Mouse (Mus musculus) megakaryocyte, embryonic 14.5 days (primary cell): ENCODE measurements at regions not wholly inside any gene's neighbourhood (a gene's known extent, or its start where the extent isn't known, plus 50 kb on each side); places are given as distances from the start of the nearest gene placed in this dataset.

ENCODE experiments used
- H3K27me3 ChIP-seq: replicated peaks from 2 replicates; pipeline ENCODE3; 2012; ENCODE audit warnings: inconsistent platforms
- H3K36me3 ChIP-seq: replicated peaks from 2 replicates; pipeline ENCODE3; 2012; ENCODE audit warnings: low read length, inconsistent platforms, mixed read lengths
- H3K4me1 ChIP-seq: 2 replicates; pipeline ENCODE4 v1.6.1; 2012; ENCODE audit warnings: inconsistent platforms
- H3K4me3 ChIP-seq: replicated peaks from 2 replicates; pipeline ENCODE3; 2012; ENCODE audit warnings: moderate library complexity, mild to moderate bottlenecking, inconsistent platforms
- H3K9me3 ChIP-seq: 2 replicates; pipeline ENCODE4 v1.6.1; 2012; ENCODE audit warnings: inconsistent platforms
- FLI1 ChIP-seq: IDR thresholded peaks from 2 replicates; pipeline ENCODE4 v1.6.1; 2012; ENCODE audit warnings: low read length, inconsistent platforms, mixed read lengths
- GATA1 ChIP-seq: IDR thresholded peaks from 3 replicates; pipeline ENCODE4 v1.6.1; 2012; ENCODE audit warnings: mixed read lengths, low read length, inconsistent platforms, borderline replicate concordance

DNA sequence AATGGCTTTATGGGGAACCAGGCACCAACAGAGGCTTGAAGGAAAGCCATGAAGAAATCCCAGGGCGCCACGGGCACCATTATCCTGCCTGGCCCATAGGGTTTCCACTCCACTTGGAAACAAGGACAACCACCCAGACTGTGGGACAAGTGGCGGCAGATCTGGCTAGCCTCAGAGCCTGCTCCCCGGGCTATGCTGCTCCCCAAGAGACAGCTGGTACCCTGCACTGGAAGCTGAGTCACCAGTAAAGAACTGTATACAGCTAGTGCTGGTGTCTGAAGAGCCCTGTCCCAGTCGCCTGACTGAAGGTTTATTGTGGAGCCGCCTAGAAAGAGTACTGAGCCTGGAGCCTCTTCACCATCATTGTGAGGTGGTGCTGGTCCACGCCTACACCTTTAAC, 140.6 kb upstream of the Zfp703 start:
- Histone ChIP-seq H3K27me3 (no peaks in the 10 kb centered on the region), H3K9me3 (peaks cover 14% of the 10 kb centered on the region), H3K4me1 (peaks cover 7% of the 10 kb centered on the region), H3K36me3 (no peaks in the 10 kb centered on the region), H3K4me3 (no peak overlapping the region)
- TF ChIP-seq GATA1 = no peak
- no peak for TF ChIP-seq FLI1

DNA sequence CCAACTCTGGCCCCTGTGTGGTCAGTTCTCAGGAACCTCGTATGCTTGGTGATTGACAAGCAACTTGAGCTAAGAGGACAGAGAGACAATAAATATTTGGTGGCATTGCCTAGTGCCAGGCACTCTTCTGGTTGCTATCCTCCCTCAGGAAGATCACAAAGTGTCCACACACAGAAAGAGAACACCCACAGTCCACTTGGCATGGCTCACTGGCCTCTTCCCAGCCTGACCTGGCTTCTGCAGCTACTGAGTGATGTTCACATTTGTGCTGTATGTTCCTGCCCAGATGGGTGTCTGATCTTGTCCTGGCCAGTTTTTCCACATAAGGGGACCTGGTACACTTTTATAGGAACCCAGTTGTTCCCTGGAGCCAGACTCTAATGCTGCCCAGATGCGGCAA, 136.8 kb upstream of the Zfp703 start:
- peaks cover 14% of the 10 kb centered on the region for H3K9me3 ChIP-seq
- H3K27me3 ChIP-seq = no peaks in the 10 kb centered on the region
- H3K4me1 ChIP-seq = peaks cover 5% of the 10 kb centered on the region
- no peaks in the 10 kb centered on the region for H3K36me3 ChIP-seq
- no peak overlapping the region for H3K4me3 ChIP-seq
- no peak for TF ChIP-seq FLI1
- no peak for TF ChIP-seq GATA1

DNA sequence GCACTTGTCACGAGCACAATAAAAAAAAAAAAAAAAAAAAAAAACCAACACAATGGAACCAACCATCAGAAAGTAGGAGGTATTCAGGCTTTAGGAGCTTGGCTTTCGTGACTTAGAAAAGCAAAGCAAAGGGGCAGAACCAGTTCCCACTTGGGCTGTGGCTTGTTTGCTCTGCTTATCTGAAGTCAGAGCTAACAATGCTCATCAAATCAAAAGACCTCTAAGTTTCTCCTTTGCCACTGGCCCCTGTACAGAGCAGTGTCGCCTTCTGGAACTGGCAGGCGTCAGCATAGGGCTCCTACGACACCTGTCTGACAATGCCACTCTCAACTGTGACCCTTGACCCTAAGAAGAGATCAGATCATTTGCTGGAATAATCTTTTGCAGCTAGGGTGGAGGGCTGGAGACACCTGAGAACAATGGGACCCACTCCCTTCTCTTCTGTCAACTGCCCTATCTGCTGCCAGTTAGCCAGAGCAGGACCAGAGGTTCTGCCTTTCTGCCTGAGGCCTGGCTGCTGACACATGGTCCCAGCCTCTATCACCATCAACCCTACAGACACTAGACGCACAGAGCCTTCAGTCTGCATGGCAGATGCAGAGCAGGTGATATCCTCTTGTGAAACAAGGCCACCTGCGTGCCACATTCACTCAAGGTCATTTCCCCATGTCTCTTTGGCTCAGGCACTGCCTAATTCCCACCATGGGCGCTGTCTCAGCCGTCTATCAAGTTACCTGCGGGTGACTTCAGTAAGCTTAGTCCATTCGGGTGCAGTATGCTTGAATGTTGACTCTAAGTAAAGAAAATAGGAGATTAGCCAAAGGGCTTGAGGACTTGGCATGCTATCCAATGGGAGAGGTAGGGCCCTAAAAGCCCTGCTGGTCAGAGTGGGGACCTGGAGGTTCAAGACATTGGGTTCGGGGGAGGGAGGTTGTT, 136.1 kb upstream of the Zfp703 start:
- TF ChIP-seq FLI1 (no peak), GATA1 (no peak)
- peaks cover 14% of the 10 kb centered on the region for H3K9me3 ChIP-seq
- H3K4me3 ChIP-seq = no peak overlapping the region
- H3K36me3 ChIP-seq = no peaks in the 10 kb centered on the region
- no peaks in the 10 kb centered on the region for H3K4me1 ChIP-seq
- H3K27me3 ChIP-seq = no peaks in the 10 kb centered on the region

DNA sequence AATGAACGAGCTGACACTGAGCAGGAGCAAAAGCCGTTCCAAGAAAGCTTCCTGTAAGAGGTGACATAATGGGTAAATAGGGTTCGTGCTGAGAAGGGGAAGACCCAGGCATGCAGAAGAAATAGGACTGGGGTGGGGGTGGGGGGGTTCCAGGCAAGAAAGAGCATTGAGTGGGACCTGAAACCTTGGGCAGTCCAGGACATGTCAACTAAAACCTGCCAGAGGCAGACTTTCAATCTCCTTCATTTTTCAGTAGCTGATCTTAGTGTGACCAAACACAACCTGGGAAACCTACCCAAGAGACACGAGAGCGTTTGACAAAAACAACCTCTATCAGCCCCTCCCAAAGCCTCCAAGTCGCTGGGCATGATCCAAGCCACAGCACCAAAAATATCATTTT, 133.4 kb upstream of the Zfp703 start:
- no peaks in the 10 kb centered on the region for H3K27me3 ChIP-seq
- no peaks in the 10 kb centered on the region for H3K4me1 ChIP-seq
- H3K4me3 ChIP-seq = no peak overlapping the region
- TF ChIP-seq GATA1 (no peak), FLI1 (no peak)
- H3K36me3 ChIP-seq = no peaks in the 10 kb centered on the region
- peaks cover 5% of the 10 kb centered on the region for H3K9me3 ChIP-seq

DNA sequence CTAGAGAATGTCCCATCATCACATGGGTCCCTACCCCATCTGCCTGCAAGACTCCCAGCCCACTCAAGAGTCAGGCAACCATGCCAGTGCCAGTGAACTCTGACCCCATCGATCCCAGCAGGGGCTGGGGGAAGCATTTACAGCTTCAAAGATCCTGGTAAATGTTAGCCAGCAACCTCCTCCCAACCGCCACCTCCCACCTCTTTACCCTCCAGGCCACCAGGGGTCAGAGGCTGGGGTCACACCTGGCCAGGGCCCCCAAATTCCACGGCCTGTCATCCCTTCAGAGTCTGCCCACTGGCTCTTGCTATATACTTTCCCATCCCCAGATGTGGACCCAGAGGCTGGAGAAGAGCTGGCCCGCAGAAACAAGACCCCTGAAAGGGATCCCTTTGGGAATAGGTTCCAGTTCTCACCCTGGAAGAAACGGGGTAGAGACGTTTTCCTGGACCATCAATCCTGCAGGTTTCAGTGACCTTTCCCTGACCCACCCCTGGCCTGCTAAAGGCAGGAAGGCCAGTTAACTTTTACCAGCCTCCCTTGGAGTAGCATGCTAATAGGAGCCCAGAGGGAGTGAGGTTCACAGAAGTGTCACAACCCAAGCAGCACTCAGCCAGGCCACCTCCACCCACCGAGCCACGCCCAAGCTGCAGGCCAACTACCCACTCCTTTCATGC, 132.9 kb upstream of the Zfp703 start:
- TF ChIP-seq FLI1 (no peak), GATA1 (no peak)
- no peak overlapping the region for H3K4me3 ChIP-seq
- no peaks in the 10 kb centered on the region for H3K4me1 ChIP-seq
- H3K36me3 ChIP-seq = no peaks in the 10 kb centered on the region
- H3K9me3 ChIP-seq = peaks cover 5% of the 10 kb centered on the region
- no peaks in the 10 kb centered on the region for H3K27me3 ChIP-seq

DNA sequence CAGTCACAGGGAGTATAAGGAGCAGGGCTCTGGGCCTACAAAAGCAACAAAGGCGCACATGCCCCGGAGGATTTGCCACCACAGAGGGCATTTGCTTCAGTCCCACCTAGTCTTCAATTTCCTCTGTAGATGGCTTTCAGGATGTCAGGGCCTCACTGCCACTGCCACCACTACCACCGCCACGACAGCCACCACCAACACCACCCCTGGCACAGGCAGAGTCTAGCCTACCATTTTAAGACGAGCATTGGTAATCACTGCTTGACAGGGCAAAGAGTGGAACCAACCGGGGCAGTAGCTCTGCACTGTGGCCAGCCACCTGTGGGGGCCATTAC, 132.3 kb upstream of the Zfp703 start:
- TF ChIP-seq FLI1 (no peak), GATA1 (no peak)
- H3K27me3 ChIP-seq = no peaks in the 10 kb centered on the region
- H3K9me3 ChIP-seq = peaks cover 4% of the 10 kb centered on the region
- no peaks in the 10 kb centered on the region for H3K4me1 ChIP-seq
- no peak overlapping the region for H3K4me3 ChIP-seq
- H3K36me3 ChIP-seq = no peaks in the 10 kb centered on the region

DNA sequence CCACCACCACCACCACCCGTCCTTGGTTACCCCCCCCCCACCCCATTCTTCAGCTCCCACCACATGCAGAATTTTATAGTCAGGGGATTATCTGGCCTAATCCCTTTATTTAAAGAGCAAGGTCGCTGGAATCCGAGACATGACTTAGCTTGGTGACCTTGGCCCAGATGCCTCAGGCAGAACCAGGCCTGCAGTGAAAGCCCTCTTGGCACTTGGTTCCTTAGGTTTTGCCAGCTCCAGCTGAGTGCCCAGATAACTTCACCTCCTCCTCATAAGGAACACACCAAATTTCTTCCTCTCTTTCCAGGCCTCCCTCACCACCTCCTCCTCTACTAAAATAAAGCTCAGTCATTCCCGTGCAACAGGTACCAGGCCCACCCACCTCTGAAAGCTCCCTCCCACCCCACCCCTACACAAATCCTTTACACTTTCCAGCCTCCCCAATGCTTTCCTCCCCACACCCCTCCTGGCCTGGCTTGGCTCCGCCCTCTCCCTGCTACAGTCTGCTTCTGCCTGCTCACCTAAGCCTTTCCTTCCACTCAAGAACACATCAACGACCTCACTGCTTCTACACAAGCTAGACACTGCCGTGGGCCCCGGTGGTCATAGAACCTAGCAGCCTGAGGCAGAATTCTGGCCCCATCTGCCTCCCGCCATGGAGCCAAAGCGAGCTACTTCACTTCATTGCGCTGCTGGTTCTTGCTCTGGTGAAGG, 131.5 kb upstream of the Zfp703 start:
- no peak for TF ChIP-seq FLI1
- no peak for TF ChIP-seq GATA1
- no peaks in the 10 kb centered on the region; the same call in none of the 2 replicates for H3K9me3 ChIP-seq
- no peak overlapping the region for H3K4me3 ChIP-seq
- H3K27me3 ChIP-seq = no peaks in the 10 kb centered on the region
- no peaks in the 10 kb centered on the region for H3K4me1 ChIP-seq
- H3K36me3 ChIP-seq = no peaks in the 10 kb centered on the region

DNA sequence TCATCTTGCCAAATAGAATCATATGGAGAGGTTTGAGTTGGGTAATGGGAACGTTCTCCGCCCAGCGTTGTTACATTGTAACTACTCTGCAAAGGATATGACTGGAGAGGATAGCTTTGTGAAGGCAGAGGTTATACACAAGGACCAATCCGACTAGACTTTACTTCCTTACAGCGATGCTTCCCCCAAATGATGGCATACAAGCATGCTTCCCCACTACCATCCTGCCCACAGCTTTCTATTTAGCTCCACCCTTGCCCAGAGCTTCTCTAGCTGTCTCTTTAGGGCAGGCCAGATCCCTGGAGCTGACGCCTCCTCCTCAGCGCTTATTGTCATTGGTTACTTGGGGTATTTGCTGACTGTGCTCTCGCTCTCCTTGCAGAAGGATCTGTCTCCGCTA, 130.1 kb upstream of the Zfp703 start:
- Histone ChIP-seq H3K4me3 (no peak overlapping the region), H3K4me1 (no peaks in the 10 kb centered on the region), H3K27me3 (no peaks in the 10 kb centered on the region), H3K36me3 (no peaks in the 10 kb centered on the region), H3K9me3 (no peaks in the 10 kb centered on the region; the same call in 1 of the 2 replicates)
- TF ChIP-seq GATA1 (no peak), FLI1 (no peak)

DNA sequence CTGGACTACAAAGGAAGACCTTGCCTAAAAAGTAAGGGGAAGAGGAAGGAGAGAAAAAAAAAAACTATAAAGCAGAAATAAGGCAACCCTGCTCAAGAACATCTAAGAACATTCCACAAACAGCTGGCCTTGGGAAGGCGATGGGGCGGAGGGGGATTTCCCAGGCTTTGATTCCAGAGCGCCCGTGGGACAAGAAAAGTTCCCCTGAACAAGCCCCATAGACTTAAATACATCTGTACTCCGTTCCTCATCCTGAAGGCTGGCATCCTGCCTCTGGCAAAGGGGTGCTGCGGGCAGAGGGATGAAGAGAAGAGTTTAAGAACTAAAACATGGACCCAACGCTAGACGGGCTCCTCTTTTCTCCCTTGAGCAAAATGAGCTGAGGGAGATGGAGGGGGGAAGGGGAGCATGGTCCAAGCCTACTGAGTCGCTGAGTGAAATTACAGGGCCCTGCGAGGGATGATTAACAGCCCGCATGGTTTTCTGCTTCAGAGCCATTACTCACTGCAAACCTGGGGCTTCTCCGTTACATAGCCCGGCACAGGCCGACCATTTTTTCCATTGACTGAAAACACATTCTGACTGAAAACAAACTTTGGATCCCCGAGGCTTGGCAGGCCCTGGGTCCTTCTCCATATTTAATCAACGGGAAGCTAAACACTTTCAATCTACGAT, 128.9 kb upstream of the Zfp703 start:
- Histone ChIP-seq H3K9me3 (no peaks in the 10 kb centered on the region; the same call in 1 of the 2 replicates), H3K36me3 (no peaks in the 10 kb centered on the region), H3K4me3 (no peak overlapping the region), H3K27me3 (no peaks in the 10 kb centered on the region), H3K4me1 (no peaks in the 10 kb centered on the region)
- TF ChIP-seq FLI1 (no peak), GATA1 (no peak)
